Comparison of ENCODE assay signal across 14 mouse cellular contexts in genomic region chr6:31116365-31116764, GRCm38 (mm10).
DNase-seq lines count a peak whose midpoint lies in the region; ATAC-seq and TF ChIP-seq lines count a peak whose summit lies in the region.
"Had no signal": no experiment of that assay in that cellular context is flagged by ENCODE, and none has a peak within 500 bp of the region (broad histone marks: within the 10 kb centered on the region; RNA-seq: fewer than 3 reads in every experiment).

No protein-coding gene starts in this region.

- 0 out of 2 replicates have a peak overlapping the region, but pooled peaks have one; percentile 34 for H3K27ac ChIP-seq in liver, embryonic 15.5 days (replicated peaks)
- H3K27ac ChIP-seq in embryonic fibroblast, embryonic 13.5 days (ENCODE audit: insufficient read depth, low read length) = peak overlapping the region; percentile 4; the same call in 1 of the 2 replicates
- H3K27ac ChIP-seq: limb, embryonic 15.5 days; midbrain, embryonic 12.5 days; stomach, embryonic 15.5 days had no signal

- intact Hi-C loops in heart, postnatal 10 days (cut with DNase I) = no loop called here
- intact Hi-C loops in gastrocnemius, postnatal 14 days (cut with DNase I; ENCODE audit: low total_unique reads) = no loop called here

- H3K4me1 ChIP-seq in liver, embryonic 15.5 days (replicated peaks) = peaks cover 56% of the 10 kb centered on the region
- peaks cover 14% of the 10 kb centered on the region; the same call in 1 of the 2 replicates for H3K4me1 ChIP-seq in embryonic fibroblast, embryonic 13.5 days (ENCODE audit: control insufficient read depth, insufficient read depth, low read length)
- H3K4me1 ChIP-seq: stomach, embryonic 15.5 days had no signal

- H3K9me3 ChIP-seq in liver, embryonic 15.5 days (replicated peaks) = no peaks in the 10 kb centered on the region
- H3K9me3 ChIP-seq: limb, embryonic 15.5 days; midbrain, embryonic 12.5 days; stomach, embryonic 15.5 days had no signal

- H3K9ac ChIP-seq in liver, embryonic 15.5 days = no peak overlapping the region
- H3K9ac ChIP-seq: limb, embryonic 15.5 days; midbrain, embryonic 12.5 days; stomach, embryonic 15.5 days had no signal

- peaks cover 100% of the 10 kb centered on the region for H3K79me2 ChIP-seq in myocyte (ENCODE audit: control insufficient read depth, insufficient read depth)

- no peak for TF ChIP-seq POLR2A in embryonic fibroblast, embryonic 13.5 days (IDR thresholded peaks at IDR 0.05; ENCODE audit: low read depth, low read length)
- no peak for TF ChIP-seq POLR2A in myocyte (IDR thresholded peaks at IDR 0.05; ENCODE audit: insufficient read length, low read depth)

- no peak for ATAC-seq in liver, embryonic 15.5 days (ENCODE audit: insufficient read depth)

- H3K27me3 ChIP-seq in liver, embryonic 15.5 days = no peaks in the 10 kb centered on the region
- no peaks in the 10 kb centered on the region for H3K27me3 ChIP-seq in myocyte (ENCODE audit: control insufficient read depth, insufficient read depth, insufficient read length)
- H3K27me3 ChIP-seq: limb, embryonic 15.5 days; midbrain, embryonic 12.5 days; stomach, embryonic 15.5 days had no signal

- 47% methylated on average over 6 of the region's 6 CpGs for WGBS in liver, embryonic 15.5 days (ENCODE audit: insufficient replicate concordance)

- no peak for TF ChIP-seq CTCF in embryonic fibroblast, embryonic 13.5 days (IDR thresholded peaks at IDR 0.05; ENCODE audit: borderline replicate concordance, insufficient read depth, low read length)

- peak; percentile 97 for DNase-seq in heart, adult 11 months
- DNase-seq in heart, postnatal 10 days = no peak
- DNase-seq in liver = no peak
- no peak for DNase-seq in adrenal gland, postnatal 14 days
- no peak for DNase-seq in gastrocnemius, postnatal 14 days
- DNase-seq: adrenal gland, postnatal 36 days; cerebellum, postnatal 14 days; kidney, adult 18-20 months had no signal

- no peaks in the 10 kb centered on the region for H3K36me3 ChIP-seq in liver, embryonic 15.5 days (replicated peaks)
- peaks cover 16% of the 10 kb centered on the region for H3K36me3 ChIP-seq in myocyte (ENCODE audit: control insufficient read depth, insufficient read depth)
- H3K36me3 ChIP-seq: limb, embryonic 15.5 days; midbrain, embryonic 12.5 days; stomach, embryonic 15.5 days had no signal

- H3K4me2 ChIP-seq in liver, embryonic 15.5 days = no peak overlapping the region; the same call in 1 of the 2 replicates
- H3K4me2 ChIP-seq in myocyte (ENCODE audit: low read depth) = peak overlapping the region; percentile 66
- H3K4me2 ChIP-seq: limb, embryonic 15.5 days; midbrain, embryonic 12.5 days; stomach, embryonic 15.5 days had no signal

- H3K4me3 ChIP-seq in liver, embryonic 15.5 days (replicated peaks) = no peak overlapping the region
- H3K4me3 ChIP-seq in embryonic fibroblast, embryonic 13.5 days (ENCODE audit: insufficient read depth, low read length) = no peak overlapping the region
- H3K4me3 ChIP-seq in myocyte = no peak overlapping the region
- H3K4me3 ChIP-seq: limb, embryonic 15.5 days; midbrain, embryonic 12.5 days; stomach, embryonic 15.5 days had no signal

- no peak overlapping the region for H3ac ChIP-seq in myocyte (ENCODE audit: control insufficient read depth, insufficient read length)

TF ChIP-seq in myocyte, 11 proteins besides CTCF, POLR2A, EP300 and RAD21:
- TF ChIP-seq POLR2AphosphoS2 (IDR thresholded peaks at IDR 0.05; ENCODE audit: insufficient read length, low read depth) (no peak), MYOG (IDR thresholded peaks at IDR 0.05; ENCODE audit: control insufficient read depth in 1 of 3, insufficient read depth in 1 of 3, insufficient read length in 2 of 3, low read depth in 2 of 3) (no peak), CEBPB (IDR thresholded peaks at IDR 0.05; ENCODE audit: insufficient read depth, poor library complexity, severe bottlenecking) (no peak), E2F4 (IDR thresholded peaks at IDR 0.05; ENCODE audit: insufficient read depth) (no peak), SRF (IDR thresholded peaks at IDR 0.05; ENCODE audit: control insufficient read depth, insufficient read length, low read depth) (no peak), REST (IDR thresholded peaks at IDR 0.05; ENCODE audit: insufficient read depth, insufficient read length) (no peak), MYOD1 (IDR thresholded peaks at IDR 0.05; ENCODE audit: control insufficient read depth in 1 of 3, insufficient read length in 2 of 3, low read depth in 2 of 3) (no peak), MAX (IDR thresholded peaks at IDR 0.05; ENCODE audit: low read depth) (no peak), USF1 (IDR thresholded peaks at IDR 0.05; ENCODE audit: low read depth) (no peak), TCF12 (IDR thresholded peaks at IDR 0.05; ENCODE audit: insufficient read depth, poor library complexity, severe bottlenecking) (no peak), TCF3 (IDR thresholded peaks at IDR 0.05; ENCODE audit: insufficient read length, low read depth) (no peak)
